Comparison of ENCODE assay signal across 21 mouse cellular contexts in genomic region chr4:46976671-46977071, GRCm38 (mm10). TPM values are rescaled to one million over a fixed set of nuclear protein-coding genes. Genes with fewer than 3 reads are reported as not detected.
DNase-seq lines count a peak whose midpoint lies in the region; ATAC-seq and TF ChIP-seq lines count a peak whose summit lies in the region.
"Had no signal": no experiment of that assay in that cellular context is flagged by ENCODE, and none has a peak within 500 bp of the region (broad histone marks: within the 10 kb centered on the region; RNA-seq: fewer than 3 reads in every experiment).

No protein-coding gene starts in this region.

- H3K36me3 ChIP-seq in hindbrain, postnatal 0 days (ENCODE audit: insufficient read depth, low read length) = no peaks in the 10 kb centered on the region
- no peaks in the 10 kb centered on the region for H3K36me3 ChIP-seq in intestine, embryonic 16.5 days (ENCODE audit: control insufficient read depth, insufficient read depth, low read length)
- H3K36me3 ChIP-seq in heart, embryonic 10.5 days = no peaks in the 10 kb centered on the region
- H3K36me3 ChIP-seq: heart, embryonic 13.5 days; liver, embryonic 13.5 days; neural tube, embryonic 12.5 days had no signal

- no peak for ATAC-seq in hindbrain, postnatal 0 days
- no peak for ATAC-seq in intestine, embryonic 16.5 days
- ATAC-seq: CD4-positive, CD25-positive, alpha-beta regulatory T cell, adult 4 months had no signal

- WGBS in hindbrain, postnatal 0 days = 54% methylated on average over 11 of the region's 11 CpGs
- 63% methylated on average over 11 of the region's 11 CpGs for WGBS in intestine, embryonic 16.5 days
- 56% methylated on average over 11 of the region's 11 CpGs for WGBS in heart, embryonic 10.5 days

- TF ChIP-seq CTCF in left cerebral cortex, adult 2 months (IDR thresholded peaks at IDR 0.05) = no peak
- no peak for TF ChIP-seq CTCF in hindbrain, postnatal 0 days (IDR thresholded peaks at IDR 0.05; ENCODE audit: low read depth)

- no peak overlapping the region for H3K4me2 ChIP-seq in hindbrain, postnatal 0 days (ENCODE audit: low read depth, low read length)
- H3K4me2 ChIP-seq in intestine, embryonic 16.5 days (ENCODE audit: low read depth, low read length) = no peak overlapping the region
- H3K4me2 ChIP-seq: heart, embryonic 13.5 days; liver, embryonic 13.5 days; neural tube, embryonic 12.5 days had no signal

- intact Hi-C loops in left cerebral cortex, adult 2 months (cut with DNase I) = no loop called here
- intact Hi-C loops in left cerebral cortex, postnatal 14 days (cut with DNase I) = no loop called here

- no peak overlapping the region for H3K9ac ChIP-seq in hindbrain, postnatal 0 days (replicated peaks; ENCODE audit: low read length)
- H3K9ac ChIP-seq in intestine, embryonic 16.5 days (ENCODE audit: low read depth, low read length) = no peak overlapping the region
- H3K9ac ChIP-seq: heart, embryonic 13.5 days; liver, embryonic 13.5 days; neural tube, embryonic 12.5 days had no signal

- H3K4me1 ChIP-seq in hindbrain, postnatal 0 days (ENCODE audit: insufficient read depth, low read length) = peaks cover 8% of the 10 kb centered on the region
- no peaks in the 10 kb centered on the region for H3K4me1 ChIP-seq in intestine, embryonic 16.5 days (ENCODE audit: control insufficient read depth, insufficient read depth, low read length)
- no peaks in the 10 kb centered on the region for H3K4me1 ChIP-seq in heart, embryonic 10.5 days
- H3K4me1 ChIP-seq: heart, embryonic 13.5 days; liver, embryonic 13.5 days; neural tube, embryonic 12.5 days had no signal

- no peaks in the 10 kb centered on the region for H3K27me3 ChIP-seq in hindbrain, postnatal 0 days (ENCODE audit: insufficient read depth, low read length)
- H3K27me3 ChIP-seq in intestine, embryonic 16.5 days (replicated peaks; ENCODE audit: control insufficient read depth, insufficient read depth, low read length) = no peaks in the 10 kb centered on the region
- H3K27me3 ChIP-seq in heart, embryonic 10.5 days (ENCODE audit: insufficient read depth, poor library complexity, severe bottlenecking) = 0 out of 2 replicates have a peak, but pooled peaks cover 5% of the 10 kb centered on the region
- H3K27me3 ChIP-seq: liver, embryonic 13.5 days; neural tube, embryonic 12.5 days had no signal

- H3K9me3 ChIP-seq in hindbrain, postnatal 0 days (ENCODE audit: low read length) = no peaks in the 10 kb centered on the region
- H3K9me3 ChIP-seq in intestine, embryonic 16.5 days (ENCODE audit: control insufficient read depth, low read length) = no peaks in the 10 kb centered on the region
- H3K9me3 ChIP-seq in heart, embryonic 10.5 days = no peaks in the 10 kb centered on the region
- H3K9me3 ChIP-seq: heart, embryonic 13.5 days; liver, embryonic 13.5 days; neural tube, embryonic 12.5 days had no signal

- no peak overlapping the region for H3K4me3 ChIP-seq in left cerebral cortex, adult 2 months
- no peak overlapping the region for H3K4me3 ChIP-seq in hindbrain, postnatal 0 days (ENCODE audit: low read length)
- no peak overlapping the region for H3K4me3 ChIP-seq in intestine, embryonic 16.5 days (ENCODE audit: low read length)
- no peak overlapping the region for H3K4me3 ChIP-seq in heart, embryonic 10.5 days
- H3K4me3 ChIP-seq: heart, embryonic 13.5 days; liver, embryonic 13.5 days; neural tube, embryonic 12.5 days had no signal

- peak in 1 of 2 experiments; percentile 45 for DNase-seq in left cerebral cortex, adult 2 months (ENCODE audit: extremely low spot score in 1 of 2, low spot score in 2 of 2)
- no peak for DNase-seq in left cerebral cortex, postnatal 14 days (ENCODE audit: low spot score in 2 of 2)
- peak; percentile 79 for DNase-seq in cerebellum, adult 11 months
- DNase-seq in cerebellum, adult 9-10 months = peak; percentile 87
- DNase-seq in hindbrain, postnatal 0 days (ENCODE audit: low spot score) = peak; percentile 17
- no peak for DNase-seq in thymus, postnatal 10 days (ENCODE audit: low spot score in 2 of 2)
- DNase-seq in heart, embryonic 10.5 days (ENCODE audit: low spot score) = no peak
- DNase-seq: adrenal gland, postnatal 10 days; heart, postnatal 4 days; kidney, adult 8-10 months; kidney, postnatal 4 days; liver, embryonic 13.5 days; lung, postnatal 10 days; thymus, postnatal 25 days had no signal

- H3K27ac ChIP-seq in left cerebral cortex, adult 2 months = peak overlapping the region; percentile 7; the same call in 1 of the 2 replicates
- H3K27ac ChIP-seq in hindbrain, postnatal 0 days = no peak overlapping the region; the same call in 1 of the 2 replicates
- no peak overlapping the region for H3K27ac ChIP-seq in intestine, embryonic 16.5 days (ENCODE audit: low read length)
- no peak overlapping the region for H3K27ac ChIP-seq in heart, embryonic 10.5 days
- H3K27ac ChIP-seq: heart, embryonic 13.5 days; liver, embryonic 13.5 days; neural tube, embryonic 12.5 days had no signal

RNA-seq across cellular contexts. Expression of gene Gabbr2, which starts 15.0 kb away (rescaled TPM):
- 100 to 1,000 TPM; 258 to 266 TPM for total RNA-seq in left cerebral cortex, adult 2 months (2021)
- total RNA-seq in left cerebral cortex, postnatal 14 days (2021) = 100 to 1,000 TPM; 292 to 302 TPM
- 98.9 and 115 TPM in 2 replicates for total RNA-seq in hindbrain, postnatal 0 days (2014; rRNA removed)
- 16.7 and 17.7 TPM in 2 replicates for polyA plus RNA-seq in hindbrain, postnatal 0 days (2015; fragmentation: Nextera tagmentation; extraction: Ambion mirVana)
- polyA plus RNA-seq in intestine, embryonic 16.5 days (2015; fragmentation: Nextera tagmentation; extraction: Ambion mirVana) = 0.07 and 0.17 TPM in 2 replicates
- 0.13 and 0.18 TPM in 2 replicates for polyA plus RNA-seq in heart, embryonic 10.5 days (2016; fragmentation: Nextera tagmentation; extraction: Ambion mirVana)
- total RNA-seq: megakaryocyte-erythroid progenitor cell, adult 5-6 weeks; MEL had no signal
- polyA plus RNA-seq: spleen, adult 2 months had no signal

Comparison
In these comparisons a context has a peak if more than half of its experiments do, and no peak if none do; other contexts are left out.
1. DNase-seq: peak in cerebellum, adult 11 months (single experiment), cerebellum, adult 9-10 months (single experiment) and hindbrain, postnatal 0 days (single experiment); none in left cerebral cortex, postnatal 14 days (0 of 2), thymus, postnatal 10 days (0 of 2) and heart, embryonic 10.5 days (single experiment).